Mouse (Mus musculus) embryo, embryonic 11 days (tissue): ENCODE data around the gene Rbm7.
"Not testable (repeated sequence)": the region's sequence is repeated elsewhere in the genome, so short reads cannot be mapped to it uniquely, and the experiment has no call there.

ENCODE experiments used
- DNase-seq: peaks from one replicate; pipeline ENCODE4 v3.0.0-alpha.2; 2015

The Rbm7 gene

GRCm38 (mm10) chr9:48494817-48495547, at the start of gene Rbm7, which contains the start of gene Gm5617:
Gene Rbm7, minus strand, starts transcription at chr9:48495299.
Gene Gm5617, plus strand, starts transcription at chr9:48495442.
- DNase-seq: peak; percentile 99

- DNase-seq: peak; percentile 68
These were observed 43.6 kb upstream of the Rbm7 start for GRCm38 (mm10) chr9:48538688-48539087.

GRCm38 (mm10) chr9:48538044-48538645, 43.0 kb upstream of the Rbm7 start:
- DNase-seq: peak; percentile 45

GRCm38 (mm10) chr9:48537616-48538015, 42.5 kb upstream of the Rbm7 start:
- DNase-seq: not testable (repeated sequence)

GRCm38 (mm10) chr9:48536414-48536813, 41.3 kb upstream of the Rbm7 start:
- no peak for DNase-seq

- DNase-seq: no peak
These were observed 37.6 kb upstream of the Rbm7 start for GRCm38 (mm10) chr9:48532730-48533129.

- no peak for DNase-seq
These were observed 37.1 kb upstream of the Rbm7 start for GRCm38 (mm10) chr9:48532203-48532602.

GRCm38 (mm10) chr9:48531294-48531693, 36.2 kb upstream of the Rbm7 start:
- DNase-seq: no peak

- DNase-seq: no peak
These were observed 31.4 kb upstream of the Rbm7 start for GRCm38 (mm10) chr9:48526520-48526919.

GRCm38 (mm10) chr9:48525566-48525965, 30.5 kb upstream of the Rbm7 start:
- no peak for DNase-seq

- DNase-seq: not testable (repeated sequence)
These were observed 25.3 kb upstream of the Rbm7 start for GRCm38 (mm10) chr9:48520405-48520804.

GRCm38 (mm10) chr9:48517372-48518130, 22.5 kb upstream of the Rbm7 start:
- DNase-seq: no peak

- peak; percentile 20 for DNase-seq
These were observed 21.7 kb upstream of the Rbm7 start for GRCm38 (mm10) chr9:48516615-48517371.

- no peak for DNase-seq
These were observed 20.2 kb upstream of the Rbm7 start for GRCm38 (mm10) chr9:48515332-48515731.

GRCm38 (mm10) chr9:48510134-48510533, 15.0 kb upstream of the Rbm7 start:
- DNase-seq: no peak

GRCm38 (mm10) chr9:48504741-48505365, 9.8 kb upstream of the Rbm7 start:
- DNase-seq: no peak

- no peak for DNase-seq
These were observed 7.9 kb upstream of the Rbm7 start for GRCm38 (mm10) chr9:48503001-48503400.

- DNase-seq: no peak
These were observed 6.1 kb upstream of the Rbm7 start for GRCm38 (mm10) chr9:48501192-48501591.

GRCm38 (mm10) chr9:48495548-48495932, 441 bp upstream of the Rbm7 start:
- no peak for DNase-seq

- peak; percentile 24 for DNase-seq
These were observed 13.6 kb downstream of the Rbm7 start for GRCm38 (mm10) chr9:48481214-48482134.
